Mouse (Mus musculus) stomach, postnatal 0 days (tissue): ENCODE data around the gene Bbs4.

Source experiments
- CTCF ChIP-seq: IDR thresholded peaks from 2 replicates; pipeline ENCODE4 v1.5.1; 2016; ENCODE audit warnings: antibody characterized with exemption, low read depth, mild to moderate bottlenecking, moderate library complexity
- EP300 ChIP-seq: optimal IDR thresholded peaks from 2 replicates; pipeline ENCODE3; 2016; ENCODE audit warnings: antibody characterized with exemption

GRCm38 (mm10) chr9:59296419-59296818 lies 56.9 kb downstream of the Bbs4 start:
- TF ChIP-seq CTCF (no peak), EP300 (no peak)
